Mouse (Mus musculus) spleen, adult 18-20 months (tissue): ENCODE measurements around the gene Slc15a2.

Experiments used
- DNase-seq, 2 experiments: peaks; one replicate each; pipeline ENCODE4 v3.0.0; 2022; ENCODE audit warnings: mixed read lengths in 2 of 2

Slc15a2 gene

GRCm38 (mm10) chr16:36784594-36785313 is at the start of gene Slc15a2:
Gene Slc15a2 (minus strand): TSS chr16:36784962.
- DNase-seq, result no peak

DNA sequence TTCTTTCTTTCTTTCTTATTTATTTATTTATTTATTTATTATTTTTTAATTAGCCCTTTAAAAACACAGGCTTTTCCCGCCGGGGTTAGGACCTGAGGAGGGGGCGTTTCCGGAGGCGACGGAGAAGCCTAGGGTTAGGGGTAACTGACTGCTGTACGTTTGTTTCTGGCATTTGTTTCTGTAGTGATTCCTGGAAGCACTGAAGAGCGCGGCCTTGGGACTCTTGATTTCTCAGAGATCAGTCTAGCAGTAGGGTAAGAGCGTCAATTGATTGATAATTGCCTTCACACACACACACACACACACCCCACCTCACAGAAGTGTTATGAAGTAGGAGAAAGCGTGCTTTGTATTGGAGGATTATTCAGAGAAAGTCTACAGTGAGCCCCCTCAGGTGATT is 44.1 kb upstream of the Slc15a2 start:
- DNase-seq, result no peak

- peak; percentile 75 to 80 for DNase-seq
Observed at GRCm38 (mm10) chr16:36828054-36828786, 43.5 kb upstream of the Slc15a2 start, which contains the start of gene Iqcb1. Gene Iqcb1 (plus strand): TSS chr16:36828385.

- no peak for DNase-seq
Observed at GRCm38 (mm10) chr16:36827611-36828053, 42.9 kb upstream of the Slc15a2 start.

- DNase-seq, result no peak
Observed at GRCm38 (mm10) chr16:36821474-36821873, 36.7 kb upstream of the Slc15a2 start.

GRCm38 (mm10) chr16:36820747-36821146 is 36.0 kb upstream of the Slc15a2 start:
- no peak for DNase-seq

DNA sequence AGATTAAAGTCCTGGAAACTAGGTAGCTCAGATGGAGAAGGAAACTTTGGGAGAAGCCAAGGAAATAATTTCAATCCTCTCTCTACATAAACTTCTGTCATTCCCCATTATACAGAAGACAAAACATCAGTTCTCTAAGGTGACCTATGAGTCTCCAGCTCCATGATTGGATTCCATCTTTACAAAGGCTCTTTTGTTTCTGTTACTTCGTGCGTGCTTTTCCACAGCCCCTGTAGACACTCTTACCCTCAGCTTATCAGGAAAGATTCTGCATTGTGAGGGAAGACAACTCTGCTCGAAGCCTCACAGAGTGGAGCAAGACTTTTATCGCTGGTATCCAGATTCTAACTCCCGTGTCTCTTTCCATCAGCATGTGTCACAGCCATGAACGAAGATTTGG is 35.3 kb upstream of the Slc15a2 start:
- DNase-seq, result no peak

GRCm38 (mm10) chr16:36817321-36817926 is 32.7 kb upstream of the Slc15a2 start:
- peak; percentile 54 to 63 for DNase-seq

- no peak for DNase-seq
Observed at GRCm38 (mm10) chr16:36816916-36817315, 32.2 kb upstream of the Slc15a2 start.

GRCm38 (mm10) chr16:36813680-36814079 is 28.9 kb upstream of the Slc15a2 start:
- no peak for DNase-seq

DNA sequence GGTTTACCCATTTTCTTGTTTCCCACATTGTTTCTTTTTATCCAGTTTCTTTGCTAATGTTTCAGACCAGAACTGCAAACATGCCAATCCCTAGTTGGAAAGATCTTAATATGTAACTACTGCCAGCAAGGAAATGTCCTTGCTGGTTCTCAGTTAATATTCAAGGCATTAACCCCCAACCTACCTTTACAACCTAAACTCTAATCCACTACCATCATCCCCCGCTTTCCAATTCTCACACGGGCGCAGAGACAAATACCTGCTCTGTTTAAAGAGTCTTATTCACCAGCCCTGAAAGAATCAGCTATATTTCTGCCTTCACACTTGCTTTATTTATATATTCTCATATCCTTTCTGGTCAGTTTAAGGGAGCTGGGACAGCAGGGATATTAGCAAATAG is 23.9 kb upstream of the Slc15a2 start:
- DNase-seq, result no peak

DNA sequence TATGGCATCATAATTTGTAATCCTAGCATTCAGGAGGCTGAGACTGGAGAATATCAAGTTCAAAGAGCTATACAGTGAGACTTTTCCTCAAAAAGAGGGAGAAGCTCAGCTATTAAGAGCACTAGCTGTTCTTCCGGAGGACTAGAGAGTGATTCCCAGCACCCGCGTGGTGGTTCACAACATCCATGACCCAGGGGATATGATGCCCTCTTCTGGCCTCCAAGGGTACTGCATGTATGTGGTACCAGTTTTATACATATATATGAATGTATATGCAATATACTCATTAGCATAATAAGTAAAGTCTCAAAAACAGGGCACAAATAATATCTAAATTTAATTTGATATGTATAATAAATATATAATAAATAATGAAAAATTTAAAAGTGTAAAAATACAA is 17.6 kb upstream of the Slc15a2 start:
- no peak for DNase-seq

- DNase-seq, result no peak
Observed at GRCm38 (mm10) chr16:36798334-36798733, 13.6 kb upstream of the Slc15a2 start.

GRCm38 (mm10) chr16:36794976-36795375 is 10.2 kb upstream of the Slc15a2 start:
- DNase-seq, result no peak

- no peak for DNase-seq
Observed at GRCm38 (mm10) chr16:36790166-36790565, 5.4 kb upstream of the Slc15a2 start.

- DNase-seq, result no peak
Observed at GRCm38 (mm10) chr16:36786466-36786865, 1.7 kb upstream of the Slc15a2 start.

DNA sequence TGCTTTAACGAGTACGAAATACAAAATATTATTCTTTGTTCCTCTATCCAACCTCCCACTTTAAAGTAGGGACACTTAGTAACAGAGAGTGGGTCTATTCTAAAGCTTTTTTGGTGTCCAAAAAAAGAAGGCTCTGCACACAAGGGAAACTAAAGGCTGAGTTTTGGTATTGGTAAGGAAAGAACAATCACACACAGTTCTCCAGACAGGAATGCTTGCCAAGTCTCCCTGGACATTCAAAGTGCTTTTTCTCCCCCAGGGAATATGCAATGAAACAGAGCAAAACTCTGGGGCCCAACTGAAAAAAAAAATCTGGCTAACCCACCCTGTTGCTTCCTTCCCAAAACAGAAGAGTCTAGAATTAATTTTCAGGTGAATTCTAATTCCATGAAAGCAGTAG is 616 bp downstream of the Slc15a2 start:
- DNase-seq, result no peak

DNA sequence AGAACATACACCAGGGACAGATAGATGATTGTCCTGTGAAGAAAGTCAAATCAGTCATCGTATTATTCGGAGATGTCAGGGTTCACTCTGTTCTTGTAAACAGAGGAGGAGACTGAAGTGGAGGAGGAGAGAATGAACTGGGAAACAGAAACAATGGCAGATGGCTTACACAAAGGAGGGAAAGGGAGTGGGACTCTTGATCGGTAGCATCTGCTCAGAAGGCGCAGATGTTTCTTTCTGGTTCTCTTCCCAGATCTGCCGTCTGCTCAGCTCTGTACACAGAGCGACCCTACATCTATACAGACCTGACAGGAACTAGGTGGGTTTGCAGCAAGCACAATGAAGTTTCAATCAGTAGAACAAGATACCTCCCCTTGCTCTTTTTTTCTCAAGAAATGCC is 9.1 kb downstream of the Slc15a2 start:
- no peak for DNase-seq

GRCm38 (mm10) chr16:36772996-36773395 is 11.8 kb downstream of the Slc15a2 start:
- no peak for DNase-seq

GRCm38 (mm10) chr16:36771703-36772102 is 13.1 kb downstream of the Slc15a2 start:
- DNase-seq, result no peak

DNA sequence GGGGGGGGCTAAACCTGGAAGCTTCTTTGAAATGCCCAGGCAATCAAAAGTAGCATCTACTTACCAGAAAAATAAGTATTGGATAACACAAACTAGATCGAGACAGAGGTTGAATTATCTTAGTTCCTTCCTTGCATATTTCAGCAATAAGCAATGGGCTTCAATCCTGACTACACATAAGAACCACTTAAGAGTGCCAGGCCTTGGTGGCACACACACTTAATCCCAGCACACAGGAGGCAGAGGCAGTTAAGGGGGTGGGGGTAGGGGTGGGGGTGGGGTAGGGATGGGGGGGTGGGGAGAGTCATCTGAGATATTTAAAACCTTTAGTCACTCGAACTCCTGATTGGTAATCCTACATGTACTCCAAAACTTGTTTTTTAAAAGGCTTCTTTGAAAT is 13.5 kb downstream of the Slc15a2 start:
- no peak for DNase-seq

DNA sequence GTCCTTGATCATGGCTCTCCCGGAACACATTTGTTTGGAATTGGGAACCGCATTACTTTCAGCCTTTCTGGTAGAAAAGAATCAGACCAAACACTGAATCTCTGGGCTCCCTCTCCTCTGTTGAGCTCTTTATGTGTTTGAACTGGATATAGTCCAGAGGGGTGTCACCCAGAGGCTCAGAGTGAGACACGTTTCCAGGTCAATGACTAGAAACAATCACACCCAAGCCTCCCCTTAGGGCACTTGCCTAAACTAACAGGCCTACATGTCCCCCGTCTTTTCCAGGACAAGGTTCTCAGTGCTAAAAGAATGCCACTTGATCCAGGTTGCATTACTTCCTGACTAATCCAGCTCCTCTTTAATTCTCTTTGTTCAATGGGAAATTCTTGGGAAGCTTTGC is 13.9 kb downstream of the Slc15a2 start:
- DNase-seq, result no peak

DNA sequence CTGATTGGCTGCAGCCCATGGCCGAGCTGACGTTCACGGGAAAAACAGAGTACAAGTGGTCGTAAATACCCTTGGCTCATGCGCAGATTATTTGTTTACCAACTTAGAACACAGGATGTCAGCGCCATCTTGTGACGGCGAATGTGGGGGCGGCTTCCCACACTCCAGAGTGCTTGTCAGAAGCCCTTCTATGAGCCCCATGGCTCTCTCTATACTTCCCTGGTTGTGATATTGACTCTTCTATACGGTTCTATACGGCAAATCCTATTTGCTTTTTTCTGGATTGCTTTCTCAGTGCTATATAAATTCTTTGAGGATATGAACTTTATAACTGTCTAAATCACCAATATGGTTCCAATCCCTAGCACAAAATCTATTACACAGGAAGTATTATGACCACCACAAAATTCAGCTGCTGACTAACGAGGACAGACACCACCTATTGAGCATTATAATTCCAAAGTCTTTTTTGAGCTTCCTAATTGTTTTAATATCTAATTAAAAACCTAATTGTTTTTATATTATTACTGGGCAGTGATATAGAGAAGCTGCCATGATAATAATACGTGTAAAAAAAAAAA is 14.5 kb downstream of the Slc15a2 start:
- no peak for DNase-seq
